Mouse (Mus musculus) stomach, embryonic 16.5 days (tissue): ENCODE measurements around the gene Foxl2. TPM values are rescaled to one million over a fixed set of nuclear protein-coding genes. Genes with fewer than 3 reads are reported as not detected.

Experiments used
- ATAC-seq: fragments of 200-750 bp; cut with Nextera tagmentation; 2 replicates; pipeline ENCODE4 v1.8.0; 2017; ENCODE audit warnings: moderate number of reproducible peaks, moderate TSS enrichment; ENCODE audit not compliant: insufficient read depth, low FRiP score
- H3K27ac ChIP-seq: fragments of 300-500 bp; sonication (generic); 2 replicates; pipeline ENCODE4 v1.5.1; 2014; ENCODE audit warnings: low read length
- H3K27me3 ChIP-seq: fragments of 300-500 bp; sonication (generic); 2 replicates; pipeline ENCODE4 v1.6.1; 2014; ENCODE audit warnings: low read length, control low read depth, mixed read lengths; ENCODE audit not compliant: control insufficient read depth, insufficient read depth
- H3K36me3 ChIP-seq: fragments of 300-500 bp; sonication (generic); 2 replicates; pipeline ENCODE4 v1.6.1; 2014; ENCODE audit warnings: low read length; ENCODE audit not compliant: control insufficient read depth, insufficient read depth
- H3K4me1 ChIP-seq: fragments of 300-500 bp; sonication (generic); 2 replicates; pipeline ENCODE4 v1.6.1; 2014; ENCODE audit warnings: low read length, control low read depth, mixed read lengths; ENCODE audit not compliant: control insufficient read depth, insufficient read depth
- H3K4me2 ChIP-seq: fragments of 300-500 bp; sonication (generic); 2 replicates; pipeline ENCODE4 v1.6.1; 2014; ENCODE audit warnings: low read depth, low read length, mixed read lengths
- H3K4me3 ChIP-seq: fragments of 300-500 bp; sonication (generic); replicated peaks from 2 replicates; pipeline ENCODE4 v1.5.1; 2014; ENCODE audit warnings: mild to moderate bottlenecking, low read length
- H3K9ac ChIP-seq: fragments of 300-500 bp; sonication (generic); 2 replicates; pipeline ENCODE4 v1.6.1; 2014; ENCODE audit warnings: low read length
- H3K9me3 ChIP-seq: fragments of 300-500 bp; sonication (generic); replicated peaks from 2 replicates; pipeline ENCODE4 v1.6.1; 2016; ENCODE audit warnings: low read length, control low read depth; ENCODE audit not compliant: control insufficient read depth
- WGBS: fragments of 180-500 bp; shearing (Covaris S2); extraction: QIAGEN DNeasy Blood & Tissue Kit; methylation state at CpG from one replicate; pipeline ENCODE4 v1.1.7; 2014; 5-methylcytosine and 5-hydroxymethylcytosine counted together
- polyA plus RNA-seq: library from polyadenylated mRNA; unstranded; fragments of >200 nt; fragmentation: Nextera tagmentation; extraction: Ambion mirVana; gene quantifications from 2 replicates; pipeline ENCODE4 v1.2.1, GENCODE M21; 2015

The Foxl2 gene
- polyA plus RNA-seq, 1 experiment from 2014 or later: not detected

DNA sequence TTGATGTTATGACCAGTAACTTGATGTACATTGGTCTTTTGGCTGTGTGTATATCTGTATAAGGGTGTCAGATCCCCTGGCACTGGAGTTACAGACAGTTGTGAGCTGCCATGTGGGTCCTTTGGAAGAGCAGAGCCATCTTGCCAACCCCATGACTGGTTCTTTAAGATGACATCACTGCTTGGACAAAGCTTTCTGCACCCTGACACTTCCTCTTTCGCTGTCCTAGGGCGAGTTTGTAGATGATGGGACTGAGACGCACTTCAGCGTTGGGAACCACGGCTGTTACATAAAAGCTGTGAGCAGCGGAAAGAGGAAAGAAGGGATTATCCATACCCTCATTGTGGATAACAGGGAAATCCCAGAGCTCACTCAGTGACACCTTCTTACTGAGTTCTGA is 46.2 kb downstream of the Foxl2 start:
- Histone ChIP-seq H3K4me3 (no peak overlapping the region), H3K4me1 (no peaks in the 10 kb centered on the region), H3K36me3 (0 out of 2 replicates have a peak, but pooled peaks cover 3% of the 10 kb centered on the region), H3K27me3 (no peaks in the 10 kb centered on the region), H3K27ac (no peak overlapping the region), H3K9me3 (no peaks in the 10 kb centered on the region), H3K9ac (no peak overlapping the region), H3K4me2 (no peak overlapping the region)
- 85% methylated on average over 6 of the region's 6 CpGs for WGBS
- ATAC-seq: no peak

Other genes with a start within 250 kb of the Foxl2 start
- not detected in 2 replicates for gene Prr23a1, start 112.8 kb upstream of the Foxl2 start, polyA plus RNA-seq
- not detected in 2 replicates for gene Prr23a2, start 98.8 kb upstream of the Foxl2 start, polyA plus RNA-seq
- not detected in 2 replicates for gene Prr23a3, start 90.5 kb upstream of the Foxl2 start, polyA plus RNA-seq
- not detected in 2 replicates for gene 7420426K07Rik, start 52.2 kb upstream of the Foxl2 start, polyA plus RNA-seq
- 31.7 and 37.9 TPM in 2 replicates for gene Faim, start 31.1 kb downstream of the Foxl2 start, polyA plus RNA-seq
- gene Gm1123, start 80.4 kb downstream of the Foxl2 start, polyA plus RNA-seq: 3.4 and 4.0 TPM in 2 replicates
- 1.4 TPM in 2 replicates for gene Pik3cb, start 185.3 kb downstream of the Foxl2 start, polyA plus RNA-seq